Mouse (Mus musculus): Measurements from ENCODE around the gene Wdr74. TPM values are rescaled to one million over a fixed set of nuclear protein-coding genes. Genes with fewer than 3 reads are reported as not detected.

Gene Wdr74
- polyA plus RNA-seq (2014; fragmentation: Nextera tagmentation; extraction: Ambion mirVana) = 74.2 and 83.7 TPM in 2 replicates

DNA sequence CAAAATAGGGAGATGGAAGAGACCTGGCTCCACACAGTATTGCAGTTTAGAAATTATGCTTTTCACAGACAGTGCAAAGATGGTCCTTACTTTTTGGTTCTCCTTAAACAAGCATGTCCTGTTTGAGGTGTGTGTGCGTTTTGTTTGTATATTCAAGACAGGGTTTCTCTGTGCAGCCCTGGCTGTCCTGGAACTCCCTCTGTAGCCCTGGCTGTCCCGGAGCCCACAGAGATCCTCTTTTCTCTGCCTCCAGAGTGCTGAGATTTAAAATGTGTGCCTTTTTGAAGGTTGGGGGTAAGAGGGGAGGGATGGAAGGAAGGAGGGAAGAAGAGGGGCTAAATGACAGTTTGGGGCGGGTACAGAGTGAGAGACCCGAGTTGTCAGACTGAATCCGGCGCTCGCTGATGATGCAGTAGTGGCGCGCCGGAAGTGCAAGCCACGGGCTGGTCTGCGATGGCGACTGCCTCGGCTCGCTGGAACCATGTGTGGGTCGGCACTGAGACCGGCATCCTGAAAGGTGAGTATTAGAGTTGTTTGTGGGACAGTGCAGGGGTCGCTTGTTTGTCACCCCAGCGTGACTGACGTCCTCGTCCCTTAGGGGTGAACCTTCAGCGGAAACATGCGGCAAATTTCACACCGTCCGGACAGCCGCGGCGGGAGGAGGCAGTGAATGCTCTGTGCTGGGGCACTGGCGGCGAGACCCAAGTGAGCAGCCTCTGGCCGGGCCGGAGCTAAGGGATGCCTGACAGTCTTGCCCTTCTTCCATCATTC, at the start of gene Wdr74:
TSS of gene Wdr74 (plus strand) at position 439 of the 771 bp plus-strand sequence.
- peak; percentile 100 for DNase-seq (ENCODE audit: low spot score, missing footprints)
- peak within 1 kb of the TSS; percentile 87 for H3K4me3 ChIP-seq (ENCODE audit: low read depth, low read length)
- H3K9ac ChIP-seq (ENCODE audit: low read length) = peak within 1 kb of the TSS; percentile 73
- H3K27ac ChIP-seq (ENCODE audit: low read depth, low read length) = no peak within 1 kb of the TSS
- peak within 1 kb of the TSS; percentile 87 for H3K4me2 ChIP-seq
- under 1% methylated on average over 32 of the region's 32 CpGs for WGBS
- peaks cover 8% of the 10 kb centered on the region; the same call in 1 of the 2 replicates for H3K36me3 ChIP-seq (ENCODE audit: control insufficient read depth, insufficient read depth, low read length)
- no peaks in the 10 kb centered on the region for H3K27me3 ChIP-seq (ENCODE audit: control insufficient read depth, insufficient read depth, low read length)
- ATAC-seq (ENCODE audit: low FRiP score) = peak; percentile 93
- no peaks in the 10 kb centered on the region for H3K9me3 ChIP-seq (ENCODE audit: control insufficient read depth, low read length)
- peaks cover 6% of the 10 kb centered on the region for H3K4me1 ChIP-seq (ENCODE audit: control insufficient read depth, insufficient read depth, low read length)

DNA sequence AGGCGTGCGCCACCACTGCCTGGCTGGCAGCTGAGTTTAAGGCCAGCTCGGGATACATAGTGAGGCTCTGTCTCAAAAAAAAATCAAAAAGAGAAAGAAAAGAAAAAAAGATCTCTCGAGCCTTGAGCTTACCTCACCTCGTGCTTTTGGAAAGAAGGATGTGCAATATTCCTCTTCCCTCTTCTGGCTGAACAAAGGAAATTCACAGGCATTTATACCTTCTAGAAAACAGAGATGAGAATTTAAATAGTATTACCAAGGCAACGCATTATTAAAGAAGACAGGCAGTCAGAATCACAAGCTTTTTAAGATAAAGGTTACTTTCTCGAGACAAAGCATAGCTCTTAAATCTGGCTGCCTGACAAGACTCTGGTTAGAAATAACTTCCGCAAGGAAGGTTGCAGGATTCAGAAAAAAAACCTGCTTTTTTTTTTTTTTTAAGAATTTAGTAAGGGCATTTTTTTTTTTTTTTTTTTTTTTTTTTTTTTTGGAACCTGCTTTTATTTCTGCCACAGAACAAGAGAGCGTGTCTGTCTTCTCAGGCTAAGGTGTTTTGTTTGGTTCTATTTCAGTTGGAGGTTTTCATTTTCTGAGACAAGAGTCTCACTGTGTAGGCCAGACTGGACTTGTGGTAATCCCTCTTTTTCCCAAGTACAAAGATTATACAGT, 43.6 kb upstream of the Wdr74 start:
- DNase-seq (ENCODE audit: low spot score, missing footprints) (no peak), ATAC-seq (ENCODE audit: low FRiP score) (no peak)
- WGBS = 54% methylated on average over 9 of the region's 9 CpGs
- no peak overlapping the region for H3K4me3 ChIP-seq (ENCODE audit: low read depth, low read length)
- no peaks in the 10 kb centered on the region for H3K27me3 ChIP-seq (ENCODE audit: control insufficient read depth, insufficient read depth, low read length)
- H3K27ac ChIP-seq (ENCODE audit: low read depth, low read length) = no peak overlapping the region
- no peaks in the 10 kb centered on the region for H3K9me3 ChIP-seq (ENCODE audit: control insufficient read depth, low read length)
- no peaks in the 10 kb centered on the region for H3K36me3 ChIP-seq (ENCODE audit: control insufficient read depth, insufficient read depth, low read length)
- H3K9ac ChIP-seq (ENCODE audit: low read length) = no peak overlapping the region
- no peaks in the 10 kb centered on the region for H3K4me1 ChIP-seq (ENCODE audit: control insufficient read depth, insufficient read depth, low read length)
- H3K4me2 ChIP-seq = no peak overlapping the region

DNA sequence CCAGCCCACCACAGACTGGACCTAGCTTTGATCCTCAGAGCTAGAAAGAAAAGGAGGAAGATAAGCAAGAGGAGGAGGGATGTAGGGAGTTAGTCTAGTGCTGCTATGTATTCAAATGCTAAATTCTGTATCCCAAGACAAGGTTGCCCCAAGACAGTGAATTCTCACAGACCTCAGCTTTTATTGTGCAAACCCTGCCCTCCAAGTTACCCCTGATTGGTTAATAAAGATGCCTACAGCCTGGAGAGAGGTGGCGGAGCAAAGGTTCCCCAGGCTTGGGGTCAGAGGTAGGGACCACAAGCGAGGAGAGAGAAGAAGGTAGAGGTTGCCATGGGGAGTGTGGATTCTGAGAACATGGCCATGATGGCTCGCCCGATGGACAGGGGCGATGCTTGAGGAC, 42.9 kb upstream of the Wdr74 start:
- Histone ChIP-seq H3K27me3 (ENCODE audit: control insufficient read depth, insufficient read depth, low read length) (no peaks in the 10 kb centered on the region), H3K4me3 (ENCODE audit: low read depth, low read length) (no peak overlapping the region), H3K4me2 (no peak overlapping the region), H3K9ac (ENCODE audit: low read length) (no peak overlapping the region), H3K4me1 (ENCODE audit: control insufficient read depth, insufficient read depth, low read length) (no peaks in the 10 kb centered on the region), H3K27ac (ENCODE audit: low read depth, low read length) (no peak overlapping the region), H3K36me3 (ENCODE audit: control insufficient read depth, insufficient read depth, low read length) (no peaks in the 10 kb centered on the region), H3K9me3 (ENCODE audit: control insufficient read depth, low read length) (no peaks in the 10 kb centered on the region)
- ATAC-seq (ENCODE audit: low FRiP score) = no peak
- DNase-seq (ENCODE audit: low spot score, missing footprints) = peak; percentile 82
- 64% methylated on average over 5 of the region's 5 CpGs for WGBS

DNA sequence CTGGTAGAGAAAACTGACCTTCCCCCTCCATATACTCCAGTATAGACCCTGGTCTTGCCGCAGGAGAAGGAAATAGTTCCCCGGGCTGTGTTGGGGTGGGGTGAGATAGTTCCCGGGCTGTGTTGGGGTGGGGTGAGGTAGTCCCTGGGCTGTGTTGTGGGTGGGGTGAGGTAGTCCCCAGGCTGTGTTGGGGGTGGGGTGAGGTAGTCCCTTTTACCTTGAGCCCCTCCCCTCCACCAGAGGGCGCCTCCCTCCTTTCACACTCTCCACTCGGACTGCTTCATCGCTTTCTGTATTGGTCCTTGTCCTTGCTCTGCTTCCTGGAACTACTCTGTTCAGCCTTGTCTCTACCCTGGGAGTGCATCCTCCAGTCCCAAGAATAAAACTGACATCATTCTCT, 40.3 kb upstream of the Wdr74 start:
- no peak overlapping the region for H3K27ac ChIP-seq (ENCODE audit: low read depth, low read length)
- no peak for DNase-seq (ENCODE audit: low spot score, missing footprints)
- no peaks in the 10 kb centered on the region for H3K36me3 ChIP-seq (ENCODE audit: control insufficient read depth, insufficient read depth, low read length)
- WGBS = 61% methylated on average over 6 of the region's 6 CpGs
- no peaks in the 10 kb centered on the region for H3K9me3 ChIP-seq (ENCODE audit: control insufficient read depth, low read length)
- ATAC-seq (ENCODE audit: low FRiP score) = peak; percentile 59; the same call in 1 of the 2 replicates
- H3K9ac ChIP-seq (ENCODE audit: low read length) = no peak overlapping the region
- H3K4me3 ChIP-seq (ENCODE audit: low read depth, low read length) = no peak overlapping the region
- H3K4me1 ChIP-seq (ENCODE audit: control insufficient read depth, insufficient read depth, low read length) = no peaks in the 10 kb centered on the region
- H3K4me2 ChIP-seq = no peak overlapping the region
- H3K27me3 ChIP-seq (ENCODE audit: control insufficient read depth, insufficient read depth, low read length) = no peaks in the 10 kb centered on the region

DNA sequence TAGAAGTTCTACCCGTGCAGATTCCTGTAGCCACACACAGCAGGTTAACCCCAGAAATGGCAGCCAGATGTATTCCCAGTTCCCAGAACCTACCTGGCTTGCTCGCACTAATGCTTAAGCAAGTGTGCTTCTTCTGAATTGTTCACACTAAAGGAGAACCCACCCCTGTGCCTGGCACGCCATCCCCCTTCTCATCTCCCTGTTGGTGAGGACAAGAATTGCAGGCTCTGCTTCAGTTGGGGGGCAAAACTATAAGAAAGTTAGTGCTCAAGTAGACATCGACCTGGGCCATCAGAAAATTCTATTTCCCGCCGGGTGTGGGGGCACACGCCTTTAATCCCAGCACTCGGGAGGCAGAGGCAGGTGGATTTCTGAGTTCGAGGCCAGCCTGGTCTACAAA, 36.0 kb upstream of the Wdr74 start:
- no peak overlapping the region for H3K4me2 ChIP-seq
- DNase-seq (ENCODE audit: low spot score, missing footprints) = no peak
- H3K4me3 ChIP-seq (ENCODE audit: low read depth, low read length) = no peak overlapping the region
- 80% methylated on average over 9 of the region's 9 CpGs for WGBS
- no peak overlapping the region for H3K9ac ChIP-seq (ENCODE audit: low read length)
- no peaks in the 10 kb centered on the region for H3K4me1 ChIP-seq (ENCODE audit: control insufficient read depth, insufficient read depth, low read length)
- no peak for ATAC-seq (ENCODE audit: low FRiP score)
- H3K27me3 ChIP-seq (ENCODE audit: control insufficient read depth, insufficient read depth, low read length) = no peaks in the 10 kb centered on the region
- H3K9me3 ChIP-seq (ENCODE audit: control insufficient read depth, low read length) = no peaks in the 10 kb centered on the region
- H3K36me3 ChIP-seq (ENCODE audit: control insufficient read depth, insufficient read depth, low read length) = no peaks in the 10 kb centered on the region
- no peak overlapping the region for H3K27ac ChIP-seq (ENCODE audit: low read depth, low read length)

DNA sequence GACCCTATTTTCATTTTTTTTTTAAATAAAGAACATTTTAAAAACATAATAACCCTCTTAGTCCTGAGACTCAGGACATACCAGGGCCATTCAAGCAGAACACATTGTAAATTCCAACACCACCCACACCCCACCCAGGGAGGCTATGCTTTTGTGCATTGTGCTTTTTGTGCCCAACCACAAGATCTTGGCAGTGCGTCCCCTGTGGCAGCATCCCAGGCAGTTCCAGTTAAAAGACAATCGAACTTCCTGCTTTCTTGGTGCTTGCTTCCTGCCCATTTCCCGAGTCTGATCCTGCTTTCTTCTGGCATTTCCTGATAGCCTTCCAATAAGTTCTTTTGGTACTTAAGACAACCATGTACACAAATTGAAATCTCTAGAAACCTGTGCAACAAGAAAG, 33.2 kb upstream of the Wdr74 start:
- H3K36me3 ChIP-seq (ENCODE audit: control insufficient read depth, insufficient read depth, low read length) = peaks cover under 1% of the 10 kb centered on the region; the same call in 1 of the 2 replicates
- DNase-seq (ENCODE audit: low spot score, missing footprints) = peak; percentile 21
- H3K9me3 ChIP-seq (ENCODE audit: control insufficient read depth, low read length) = no peaks in the 10 kb centered on the region
- WGBS = 71% methylated on average over 3 of the region's 3 CpGs
- H3K9ac ChIP-seq (ENCODE audit: low read length) = no peak overlapping the region
- no peaks in the 10 kb centered on the region for H3K27me3 ChIP-seq (ENCODE audit: control insufficient read depth, insufficient read depth, low read length)
- no peak overlapping the region for H3K4me3 ChIP-seq (ENCODE audit: low read depth, low read length)
- no peak overlapping the region for H3K27ac ChIP-seq (ENCODE audit: low read depth, low read length)
- no peaks in the 10 kb centered on the region for H3K4me1 ChIP-seq (ENCODE audit: control insufficient read depth, insufficient read depth, low read length)
- no peak overlapping the region for H3K4me2 ChIP-seq
- no peak for ATAC-seq (ENCODE audit: low FRiP score)

DNA sequence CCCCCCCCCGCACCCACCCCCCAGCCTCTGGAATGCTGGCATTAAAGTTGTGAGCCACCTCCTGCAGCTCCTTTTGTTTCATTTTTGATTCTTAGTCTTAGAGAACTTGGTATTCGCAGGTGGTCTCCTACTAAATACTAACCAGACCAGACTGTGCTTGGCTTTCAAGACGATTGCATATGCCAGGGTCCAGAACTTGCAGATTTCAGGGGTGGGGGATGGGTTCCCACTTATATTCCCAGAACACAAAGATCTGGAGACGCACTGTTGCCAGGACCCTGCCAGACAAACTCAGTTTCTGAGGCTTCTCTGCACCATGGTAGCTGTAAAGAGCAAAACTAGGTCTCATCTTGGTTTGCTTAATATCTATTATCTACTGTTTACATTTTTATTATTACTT, 32.1 kb upstream of the Wdr74 start:
- H3K27ac ChIP-seq (ENCODE audit: low read depth, low read length) = no peak overlapping the region
- no peaks in the 10 kb centered on the region for H3K27me3 ChIP-seq (ENCODE audit: control insufficient read depth, insufficient read depth, low read length)
- peaks cover 11% of the 10 kb centered on the region; the same call in 1 of the 2 replicates for H3K36me3 ChIP-seq (ENCODE audit: control insufficient read depth, insufficient read depth, low read length)
- H3K9me3 ChIP-seq (ENCODE audit: control insufficient read depth, low read length) = no peaks in the 10 kb centered on the region
- H3K4me2 ChIP-seq = no peak overlapping the region
- H3K9ac ChIP-seq (ENCODE audit: low read length) = no peak overlapping the region
- H3K4me1 ChIP-seq (ENCODE audit: control insufficient read depth, insufficient read depth, low read length) = no peaks in the 10 kb centered on the region
- 31% methylated on average over 4 of the region's 4 CpGs for WGBS
- no peak overlapping the region for H3K4me3 ChIP-seq (ENCODE audit: low read depth, low read length)
- no peak for ATAC-seq (ENCODE audit: low FRiP score)
- DNase-seq (ENCODE audit: low spot score, missing footprints) = peak; percentile 78

DNA sequence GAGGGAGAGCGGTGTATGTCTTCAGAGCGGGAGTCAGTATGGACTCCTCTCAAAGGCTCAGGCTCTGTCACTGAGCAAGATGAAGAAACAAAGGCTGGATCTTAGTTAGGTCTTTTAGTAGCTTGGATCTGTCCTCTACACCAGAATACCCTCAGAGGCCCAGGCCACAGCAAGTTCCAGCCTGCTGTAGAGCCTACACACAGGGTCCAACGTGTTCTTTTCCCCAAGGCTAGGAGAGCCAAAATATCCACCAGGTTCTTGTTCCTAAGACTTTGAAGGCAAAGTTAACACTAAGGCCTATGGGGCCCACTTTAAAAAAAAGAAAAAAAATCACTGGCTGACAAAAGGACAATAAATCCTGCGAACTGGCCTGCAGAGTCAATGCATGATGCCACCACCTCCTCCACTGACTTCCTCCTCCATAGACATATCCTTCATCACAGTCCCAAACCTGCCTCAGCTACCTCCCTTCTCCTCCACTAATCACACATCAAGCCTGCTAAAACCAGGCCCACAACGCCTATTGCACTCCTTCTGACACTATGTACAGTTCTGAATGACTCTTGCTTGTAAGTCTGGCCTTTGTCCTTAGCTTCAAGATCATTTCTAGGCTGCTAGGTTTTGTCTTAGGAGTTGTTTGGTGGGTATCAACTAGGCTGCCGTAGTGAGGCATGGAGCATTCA, 30.5 kb upstream of the Wdr74 start:
- ATAC-seq (ENCODE audit: low FRiP score) = no peak
- H3K27me3 ChIP-seq (ENCODE audit: control insufficient read depth, insufficient read depth, low read length) = no peaks in the 10 kb centered on the region
- no peak overlapping the region for H3K27ac ChIP-seq (ENCODE audit: low read depth, low read length)
- WGBS = 77% methylated on average over 6 of the region's 6 CpGs
- no peak overlapping the region for H3K4me3 ChIP-seq (ENCODE audit: low read depth, low read length)
- no peak overlapping the region for H3K4me2 ChIP-seq
- peaks cover 26% of the 10 kb centered on the region; the same call in 1 of the 2 replicates for H3K36me3 ChIP-seq (ENCODE audit: control insufficient read depth, insufficient read depth, low read length)
- H3K9me3 ChIP-seq (ENCODE audit: control insufficient read depth, low read length) = no peaks in the 10 kb centered on the region
- no peaks in the 10 kb centered on the region for H3K4me1 ChIP-seq (ENCODE audit: control insufficient read depth, insufficient read depth, low read length)
- peak; percentile 54 for DNase-seq (ENCODE audit: low spot score, missing footprints)
- H3K9ac ChIP-seq (ENCODE audit: low read length) = no peak overlapping the region
